Mouse (Mus musculus) cerebellum, postnatal 4 days (tissue): ENCODE measurements around the gene Unc80.

ENCODE experiments used
- DNase-seq, 2 experiments: peaks; one replicate each; pipeline ENCODE4 v3.0.0; 2022; ENCODE audit warnings: low spot score in 2 of 2, mixed read lengths in 1 of 2

The Unc80 gene

DNA sequence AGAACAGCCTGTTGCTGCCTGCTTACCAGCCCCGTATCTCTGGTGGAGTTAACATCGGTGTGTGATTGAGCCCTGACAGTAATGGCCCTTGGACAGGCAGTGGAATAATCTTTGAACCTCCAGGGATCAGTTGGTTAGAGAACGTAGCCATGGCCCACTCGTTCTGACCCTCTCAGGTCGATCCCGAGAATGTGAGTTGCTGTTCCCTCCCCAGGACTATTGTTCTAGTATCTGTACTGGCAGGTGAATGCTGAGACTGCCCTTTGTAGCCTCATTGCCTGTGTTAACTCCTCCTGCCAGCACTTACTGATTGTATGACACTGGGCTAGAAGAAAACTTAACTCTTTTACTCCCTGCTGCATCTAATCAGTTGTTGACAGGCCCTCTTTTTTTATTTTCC is 236.4 kb downstream of the Unc80 start:
- no peak for DNase-seq

DNA sequence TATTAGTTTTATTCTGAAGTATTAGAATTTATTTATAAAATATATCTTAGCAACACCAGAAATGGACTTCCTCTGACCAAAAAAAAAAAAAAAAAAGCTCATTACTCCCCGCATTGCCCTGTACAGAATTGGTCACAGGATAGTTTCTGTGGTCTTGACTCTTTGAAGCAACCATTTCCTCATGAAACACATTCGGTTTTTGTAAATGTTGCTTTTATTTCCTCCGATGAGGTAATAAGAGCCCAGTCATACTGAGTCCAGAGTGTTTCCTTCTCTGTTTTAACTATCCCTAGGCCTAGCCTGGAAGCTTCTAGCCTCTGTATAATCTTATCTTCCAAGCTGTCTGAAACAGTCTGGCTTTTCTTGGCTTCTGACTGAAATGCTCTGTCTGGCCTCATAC is 244.7 kb downstream of the Unc80 start:
- no peak for DNase-seq

DNA sequence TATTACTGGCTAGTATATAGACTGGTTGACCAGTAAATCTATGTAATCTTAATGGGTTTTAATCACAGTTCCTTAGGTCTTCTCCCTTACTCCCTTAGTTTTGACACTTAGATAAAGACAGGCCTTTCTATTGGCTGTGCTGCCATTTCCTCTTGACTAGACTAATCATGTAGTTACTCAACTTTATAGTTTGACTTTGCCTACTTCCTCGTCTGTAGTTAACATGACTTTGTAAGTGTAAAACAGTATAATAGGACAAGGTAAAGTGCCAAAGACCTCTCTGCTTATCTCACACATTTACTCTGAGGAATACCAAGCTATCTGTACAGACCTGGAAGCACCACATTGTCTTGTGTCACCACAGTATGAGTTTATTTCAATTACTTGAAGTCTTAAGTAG is 262.4 kb downstream of the Unc80 start:
- no peak for DNase-seq
